Mouse (Mus musculus): Measurements from ENCODE around the gene Olfr1362. TPM values are rescaled to one million over a fixed set of nuclear protein-coding genes. Genes with fewer than 3 reads are reported as not detected.

Olfr1362 gene
- total RNA-seq (2021) = not detected

GRCm38 (mm10) chr13:21613922-21614321 is at the start of gene Olfr1362:
Olfr1362 (minus strand) TSS chr13:21614022.
- intact Hi-C loops (cut with DNase I) = no loop called here
- no peak for DNase-seq (ENCODE audit: extremely low spot score in 1 of 2, low spot score in 2 of 2)

GRCm38 (mm10) chr13:21663286-21663685 is 49.5 kb upstream of the Olfr1362 start, which contains the start of gene Olfr1361:
Olfr1361 (minus strand) TSS chr13:21663386.
- intact Hi-C loops (cut with DNase I) = no loop called here

GRCm38 (mm10) chr13:21642418-21642817 is 28.6 kb upstream of the Olfr1362 start, which contains the start of gene Olfr11:
Olfr11 (minus strand) TSS chr13:21642518.
- intact Hi-C loops (cut with DNase I) = no loop called here
- no peak for DNase-seq (ENCODE audit: extremely low spot score in 1 of 2, low spot score in 2 of 2)

More at GRCm38 (mm10) chr13:21663286-21663685, 49.5 kb upstream of the Olfr1362 start, which contains the start of gene Olfr1361:
- no peak for DNase-seq (ENCODE audit: extremely low spot score in 1 of 2, low spot score in 2 of 2)

- DNase-seq (ENCODE audit: extremely low spot score in 1 of 2, low spot score in 2 of 2) = no peak
- intact Hi-C loops (cut with DNase I) = no loop called here
These were observed 22.2 kb downstream of the Olfr1362 start for GRCm38 (mm10) chr13:21591618-21592017.

GRCm38 (mm10) chr13:21581659-21582058 is 32.2 kb downstream of the Olfr1362 start, which contains the start of gene Olfr1364:
Olfr1364 (minus strand) TSS chr13:21581759.
- DNase-seq (ENCODE audit: extremely low spot score in 1 of 2, low spot score in 2 of 2) = no peak
- intact Hi-C loops (cut with DNase I) = no loop called here

Other genes starting within 250 kb of the Olfr1362 start
- gene Zkscan3, start 211.3 kb downstream of the Olfr1362 start, total RNA-seq (2021) = 10 to 100 TPM; 36.7 to 40.7 TPM
- gene Pgbd1, start 173.0 kb downstream of the Olfr1362 start, total RNA-seq (2021) = 1 to 10 TPM; 1.5 to 2.1 TPM
- 10 to 100 TPM; 27.6 to 30.0 TPM for gene Zscan26, start 160.3 kb downstream of the Olfr1362 start, total RNA-seq (2021)
- gene Nkapl, start 145.5 kb downstream of the Olfr1362 start, total RNA-seq (2021) = 1 to 10 TPM in 1 of 2 experiments, under 1 TPM in 1; 0.77 to 1.0 TPM
- 1 to 10 TPM; 7.4 TPM for gene Zkscan4, start 135.1 kb downstream of the Olfr1362 start, total RNA-seq (2021)
- gene Gm10065, start 134.6 kb downstream of the Olfr1362 start, total RNA-seq (2021) = not detected
- gene AK157302, start 118.8 kb downstream of the Olfr1362 start, total RNA-seq (2021) = 10 to 100 TPM; 16.5 to 17.2 TPM
- 10 to 100 TPM; 56.4 to 59.3 TPM for gene Gm11273, start 112.6 kb downstream of the Olfr1362 start, total RNA-seq (2021)
- gene Zkscan8, start 82.9 kb downstream of the Olfr1362 start, total RNA-seq (2021) = 10 to 100 TPM; 10.6 to 13.6 TPM
- gene Olfr1366, start 71.2 kb downstream of the Olfr1362 start, total RNA-seq (2021) = not detected
- gene Olfr1535, start 54.1 kb downstream of the Olfr1362 start, total RNA-seq (2021) = not detected
- not detected for gene Olfr1364, start 32.3 kb downstream of the Olfr1362 start, total RNA-seq (2021)
- not detected for gene Olfr11, start 28.5 kb upstream of the Olfr1362 start, total RNA-seq (2021)
- gene Olfr1361, start 49.4 kb upstream of the Olfr1362 start, total RNA-seq (2021) = not detected
- gene Olfr1360, start 63.4 kb upstream of the Olfr1362 start, total RNA-seq (2021) = not detected
- gene Olfr1359, start 84.1 kb upstream of the Olfr1362 start, total RNA-seq (2021) = not detected
- 10 to 100 TPM; 41.4 to 52.8 TPM for gene Hist1h2bl, start 102.1 kb upstream of the Olfr1362 start, total RNA-seq (2021)
- gene Hist1h2ai, start 102.4 kb upstream of the Olfr1362 start, total RNA-seq (2021) = 10 to 100 TPM; 68.4 to 76.2 TPM
- 10 to 100 TPM; 69.3 to 80.8 TPM for gene Hist1h3h, start 103.6 kb upstream of the Olfr1362 start, total RNA-seq (2021)
- gene Hist1h2bm, start 108.0 kb upstream of the Olfr1362 start, total RNA-seq (2021) = 10 to 100 TPM; 10.1 to 13.9 TPM
- 10 to 100 TPM; 13.5 to 16.2 TPM for gene Hist1h4j, start 121.0 kb upstream of the Olfr1362 start, total RNA-seq (2021)
- 100 to 1,000 TPM; 306 to 311 TPM for gene Hist1h4k, start 136.5 kb upstream of the Olfr1362 start, total RNA-seq (2021)
- 10 to 100 TPM; 23.0 to 24.1 TPM for gene Hist1h2ak, start 139.8 kb upstream of the Olfr1362 start, total RNA-seq (2021)
- gene Hist1h2bn, start 140.1 kb upstream of the Olfr1362 start, total RNA-seq (2021) = 10 to 100 TPM; 23.0 to 25.1 TPM
- gene Hist1h1b, start 166.6 kb upstream of the Olfr1362 start, total RNA-seq (2021) = 10 to 100 TPM; 19.5 to 20.4 TPM
- 10 to 100 TPM; 53.5 to 57.3 TPM for gene Hist1h3i, start 169.3 kb upstream of the Olfr1362 start, total RNA-seq (2021)
- 1 to 10 TPM; 5.2 to 6.1 TPM for gene Hist1h2an, start 173.2 kb upstream of the Olfr1362 start, total RNA-seq (2021)
- 10 to 100 TPM; 16.5 to 17.0 TPM for gene Hist1h2bp, start 173.4 kb upstream of the Olfr1362 start, total RNA-seq (2021)
- gene Hist1h2bq, start 196.2 kb upstream of the Olfr1362 start, total RNA-seq (2021) = 10 to 100 TPM; 48.3 to 50.2 TPM
- gene Hist1h2ao, start 196.4 kb upstream of the Olfr1362 start, total RNA-seq (2021) = not detected
- gene Hist1h4m, start 197.7 kb upstream of the Olfr1362 start, total RNA-seq (2021) = 100 to 1,000 TPM; 180 to 194 TPM
- 10 to 100 TPM; 21.2 to 27.5 TPM for gene Hist1h4n, start 218.2 kb upstream of the Olfr1362 start, total RNA-seq (2021)
- 10 to 100 TPM; 66.4 to 75.9 TPM for gene Hist1h2ap, start 219.5 kb upstream of the Olfr1362 start, total RNA-seq (2021)
- gene Hist1h2br, start 219.7 kb upstream of the Olfr1362 start, total RNA-seq (2021) = 10 to 100 TPM; 47.5 to 49.6 TPM